9 mouse cellular contexts compared by ENCODE assay signal in the genomic region with DNA sequence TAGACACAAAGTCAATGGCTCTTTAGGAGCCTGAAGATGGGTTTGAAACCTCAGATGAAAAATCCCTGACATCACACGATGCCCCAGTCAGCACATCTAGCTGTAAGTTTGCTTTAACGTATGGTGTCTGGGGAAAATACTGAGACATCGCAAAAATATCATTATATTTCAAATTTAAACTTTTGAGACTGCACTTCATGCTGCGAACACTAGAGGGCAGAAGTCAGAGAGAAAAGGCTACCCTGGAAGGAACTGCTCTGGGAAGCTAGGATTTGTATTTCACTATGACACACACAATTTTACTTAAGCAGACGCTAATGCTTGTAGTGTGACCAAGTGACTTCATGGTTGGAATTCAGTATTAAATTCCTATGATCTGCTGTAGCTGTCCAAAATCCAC. TPM values are rescaled to one million over a fixed set of nuclear protein-coding genes. Genes with fewer than 3 reads are reported as not detected.
DNase-seq lines count a peak whose midpoint lies in the region; ATAC-seq and TF ChIP-seq lines count a peak whose summit lies in the region.
"Had no signal": no experiment of that assay in that cellular context is flagged by ENCODE, and none has a peak within 500 bp of the region (broad histone marks: within the 10 kb centered on the region; RNA-seq: fewer than 3 reads in every experiment).

No protein-coding gene starts in this region.

- no peak overlapping the region for H3ac ChIP-seq in myocyte (ENCODE audit: control insufficient read depth, insufficient read length)

- no peak for ATAC-seq in heart, embryonic 13.5 days (ENCODE audit: extremely low read depth, insufficient number of reproducible peaks, low FRiP score, low TSS enrichment)
- ATAC-seq in erythroblast, adult 5-6 weeks (replicated peaks; ENCODE audit: low FRiP score, poor library complexity, severe bottlenecking): no peak

- H3K4me1 ChIP-seq in heart, embryonic 13.5 days: peaks cover 31% of the 10 kb centered on the region
- H3K4me1 ChIP-seq: liver, embryonic 15.5 days had no signal

- 25% methylated on average over 5 of the region's 5 CpGs for WGBS in heart, embryonic 13.5 days

- no peaks in the 10 kb centered on the region for H3K27me3 ChIP-seq in heart, embryonic 13.5 days (replicated peaks)
- H3K27me3 ChIP-seq in myocyte (ENCODE audit: control insufficient read depth, insufficient read depth, insufficient read length): no peaks in the 10 kb centered on the region

- DNase-seq in adrenal gland, postnatal 36 days: peak; percentile 15 to 36
- DNase-seq in adrenal gland, postnatal 25 days: no peak
- DNase-seq in layer of hippocampus, postnatal 10 days (ENCODE audit: low spot score in 2 of 2): peak; percentile 38 to 46
- DNase-seq in layer of hippocampus, adult 8-10 months (ENCODE audit: low spot score in 2 of 2): no peak
- peak; percentile 72 for DNase-seq in NIH3T3 (ENCODE audit: low read depth)

- H3K9me3 ChIP-seq in heart, embryonic 13.5 days: no peaks in the 10 kb centered on the region
- H3K9me3 ChIP-seq: liver, embryonic 15.5 days had no signal

- H3K27ac ChIP-seq in heart, embryonic 13.5 days (replicated peaks): peak overlapping the region; percentile 85
- H3K27ac ChIP-seq: liver, embryonic 15.5 days had no signal

- no peaks in the 10 kb centered on the region for H3K79me2 ChIP-seq in myocyte (ENCODE audit: control insufficient read depth, insufficient read depth)

- 0 out of 2 replicates have a peak overlapping the region, but pooled peaks have one; percentile 16 for H3K4me2 ChIP-seq in heart, embryonic 13.5 days
- H3K4me2 ChIP-seq in myocyte (ENCODE audit: low read depth): peak overlapping the region; percentile 60
- H3K4me2 ChIP-seq: liver, embryonic 15.5 days had no signal

- no peak overlapping the region for H3K9ac ChIP-seq in heart, embryonic 13.5 days
- H3K9ac ChIP-seq: liver, embryonic 15.5 days had no signal

- no peaks in the 10 kb centered on the region for H3K36me3 ChIP-seq in heart, embryonic 13.5 days
- no peaks in the 10 kb centered on the region for H3K36me3 ChIP-seq in myocyte (ENCODE audit: control insufficient read depth, insufficient read depth)
- H3K36me3 ChIP-seq: liver, embryonic 15.5 days had no signal

- no peak for TF ChIP-seq POLR2A in myocyte (IDR thresholded peaks at IDR 0.05; ENCODE audit: insufficient read length, low read depth)

- no peak overlapping the region for H3K4me3 ChIP-seq in heart, embryonic 13.5 days
- H3K4me3 ChIP-seq in myocyte: peak overlapping the region; percentile 17
- H3K4me3 ChIP-seq: liver, embryonic 15.5 days had no signal

TF ChIP-seq in myocyte, 11 proteins besides CTCF, POLR2A, EP300 and RAD21:
- TF ChIP-seq TCF3 (IDR thresholded peaks at IDR 0.05; ENCODE audit: insufficient read length, low read depth) (no peak), MYOD1 (IDR thresholded peaks at IDR 0.05; ENCODE audit: control insufficient read depth in 1 of 3, insufficient read length in 2 of 3, low read depth in 2 of 3) (no peak), E2F4 (IDR thresholded peaks at IDR 0.05; ENCODE audit: insufficient read depth) (no peak), CEBPB (IDR thresholded peaks at IDR 0.05; ENCODE audit: insufficient read depth, poor library complexity, severe bottlenecking) (no peak), MAX (IDR thresholded peaks at IDR 0.05; ENCODE audit: low read depth) (no peak), USF1 (IDR thresholded peaks at IDR 0.05; ENCODE audit: low read depth) (no peak), MYOG (IDR thresholded peaks at IDR 0.05; ENCODE audit: control insufficient read depth in 1 of 3, insufficient read depth in 1 of 3, insufficient read length in 2 of 3, low read depth in 2 of 3) (no peak), SRF (IDR thresholded peaks at IDR 0.05; ENCODE audit: control insufficient read depth, insufficient read length, low read depth) (no peak)

RNA-seq across cellular contexts. Expression of a gene that starts 1.5 kb away (rescaled TPM):
- not detected for total RNA-seq in adrenal gland, postnatal 36 days (2021)
- not detected in 2 replicates for total RNA-seq in adrenal gland, postnatal 25 days (2021)
- under 1 TPM in 1 of 2 experiments, not detected in 1; 0.82 TPM for total RNA-seq in layer of hippocampus, postnatal 10 days (2021)
- under 1 TPM in 1 of 4 experiments, not detected in 3; 0.11 TPM for total RNA-seq in layer of hippocampus, adult 8-10 months (2022)
- 0.20 and 0.29 TPM in 2 replicates for polyA plus RNA-seq in heart, embryonic 13.5 days (2015; fragmentation: Nextera tagmentation; extraction: Ambion mirVana)
- polyA plus RNA-seq in myocyte (2012; fragmentation: generic; extraction: Trizol): 3.9 TPM
- not detected in 2 replicates for total RNA-seq in erythroblast, adult 5-6 weeks (2015; ENCODE audit: low replicate concordance)
- total RNA-seq in erythroblast, adult 5-6 weeks (2017; ENCODE audit: low replicate concordance): not detected in 2 replicates

Comparison
In these comparisons a context has a peak if more than half of its experiments do, and no peak if none do; other contexts are left out.
1. DNase-seq: peak in adrenal gland, postnatal 36 days (2 of 2), layer of hippocampus, postnatal 10 days (2 of 2) and NIH3T3 (single experiment); none in adrenal gland, postnatal 25 days (single experiment) and layer of hippocampus, adult 8-10 months (0 of 2).